Mouse (Mus musculus) monocyte, adult 2 months (primary cell): ENCODE measurements around the gene Vps37d.

ENCODE experiments used
- DNase-seq, 2 experiments: peaks; one replicate each; pipeline ENCODE4 v3.0.0; 2022; ENCODE audit warnings: low spot score in 2 of 2, low read depth in 1 of 2

Gene Vps37d

DNA sequence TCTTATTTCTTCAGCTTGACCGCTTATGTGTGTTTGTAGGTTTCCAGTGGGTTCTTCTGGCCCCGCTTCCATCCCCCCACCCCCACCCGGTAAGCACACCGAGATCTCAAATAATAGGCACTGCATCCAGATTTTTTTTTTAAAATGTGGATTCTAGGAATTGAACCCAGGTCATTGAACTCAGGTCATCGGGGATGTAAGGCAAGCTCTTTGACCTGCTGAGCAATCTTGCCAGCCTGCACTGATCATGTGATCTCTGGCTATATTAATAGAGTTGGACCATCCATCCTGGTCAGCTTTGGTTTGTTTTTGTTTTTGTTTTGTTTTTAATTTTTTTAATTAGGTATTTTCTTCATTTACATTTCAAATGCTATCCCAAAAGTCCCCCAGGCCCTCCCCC, 45.5 kb downstream of the Vps37d start:
- DNase-seq = no peak

GRCm38 (mm10) chr5:135029007-135029854, 48.8 kb downstream of the Vps37d start:
- DNase-seq = no peak

DNA sequence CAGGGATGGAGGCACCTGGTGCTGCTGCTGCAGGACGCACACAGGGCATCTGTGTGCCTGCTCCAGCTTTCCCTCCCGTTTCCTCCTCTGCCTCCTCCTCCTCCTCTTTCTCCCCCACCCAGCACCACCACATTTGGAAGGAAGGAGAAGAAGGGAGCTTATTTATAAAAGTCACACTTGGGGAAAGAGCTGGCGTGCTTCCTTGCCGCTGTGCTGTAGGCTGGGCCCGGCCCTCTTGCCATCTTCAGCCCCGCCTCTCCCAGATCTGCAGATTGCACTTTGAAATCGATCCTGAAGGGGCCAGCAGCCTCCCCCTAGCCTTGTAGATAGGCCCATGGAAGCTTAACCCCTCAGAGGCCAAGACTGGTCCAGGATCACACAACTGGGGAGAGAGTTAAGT, 52.2 kb downstream of the Vps37d start:
- no peak for DNase-seq

- DNase-seq = no peak
Measured at GRCm38 (mm10) chr5:135024665-135025224, 53.3 kb downstream of the Vps37d start.

DNA sequence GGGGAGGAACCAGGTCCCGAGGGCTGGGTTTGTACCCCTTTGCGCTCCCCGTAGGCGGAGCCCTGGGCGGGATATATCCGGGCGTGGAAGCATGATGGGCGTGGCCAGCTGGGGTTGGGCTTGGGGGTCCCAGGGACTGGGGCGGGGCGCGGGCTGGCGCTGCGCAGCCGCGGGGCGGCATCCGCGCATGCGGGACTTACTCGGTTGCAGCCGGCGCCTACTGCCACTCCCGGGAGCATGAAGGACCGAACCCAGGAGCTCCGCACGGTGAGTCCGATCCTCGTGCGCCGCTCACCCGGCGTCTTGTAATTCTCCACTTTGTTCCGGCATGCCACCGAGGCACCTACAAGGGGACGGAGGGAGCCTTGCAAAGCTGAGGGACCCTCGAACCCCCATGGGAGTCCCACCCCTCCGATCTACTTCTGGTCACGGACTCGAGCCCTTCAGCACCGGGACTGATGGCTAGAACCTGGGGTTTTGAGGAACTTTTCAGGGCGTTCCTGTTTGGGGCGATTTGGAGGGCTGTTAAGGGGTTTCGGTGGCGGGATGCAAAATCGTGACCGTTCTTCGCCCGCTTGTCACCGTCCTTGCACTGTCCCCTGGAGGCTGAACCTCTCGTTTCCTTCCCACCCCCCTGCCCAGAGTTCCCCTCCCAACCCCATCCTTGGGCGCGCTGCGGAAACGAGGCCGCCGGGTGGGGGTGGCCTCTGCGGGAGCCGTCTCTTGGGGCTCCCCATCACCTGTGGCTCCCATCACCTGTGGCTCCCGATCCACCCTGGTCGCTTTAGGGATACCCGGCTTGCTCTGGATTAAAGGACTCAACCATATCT, 54.5 kb downstream of the Vps37d start, which contains the start of gene Stx1a:
Stx1a (plus strand) TSS at position 139 of the 830 bp plus-strand sequence.
- DNase-seq = no peak
